ENCODE assay signal across 10 mouse cellular contexts in genomic region chr12:79055276-79055675, GRCm38 (mm10). TPM values are rescaled to one million over a fixed set of nuclear protein-coding genes. Genes with fewer than 3 reads are reported as not detected.
DNase-seq lines count a peak whose midpoint lies in the region; ATAC-seq lines count a peak whose summit lies in the region.
"Had no signal": no experiment of that assay in that cellular context is flagged by ENCODE, and none has a peak within 500 bp of the region (broad histone marks: within the 10 kb centered on the region; RNA-seq: fewer than 3 reads in every experiment).

No protein-coding gene starts in this region.

- no peak overlapping the region for H3K9ac ChIP-seq in intestine, embryonic 15.5 days
- no peak overlapping the region for H3K9ac ChIP-seq in forebrain, embryonic 13.5 days
- H3K9ac ChIP-seq: neural tube, embryonic 12.5 days had no signal

- peak; percentile 80 for ATAC-seq in intestine, embryonic 15.5 days
- no peak for ATAC-seq in forebrain, embryonic 13.5 days

- peaks cover 25% of the 10 kb centered on the region for H3K36me3 ChIP-seq in intestine, embryonic 15.5 days
- peaks cover 34% of the 10 kb centered on the region for H3K36me3 ChIP-seq in forebrain, embryonic 13.5 days (ENCODE audit: poor library complexity, severe bottlenecking)

- H3K27me3 ChIP-seq in intestine, embryonic 15.5 days (replicated peaks) = no peaks in the 10 kb centered on the region
- H3K27me3 ChIP-seq in forebrain, embryonic 13.5 days = no peaks in the 10 kb centered on the region
- H3K27me3 ChIP-seq: neural tube, embryonic 12.5 days had no signal

- H3K27ac ChIP-seq in intestine, embryonic 15.5 days = no peak overlapping the region
- no peak overlapping the region for H3K27ac ChIP-seq in forebrain, embryonic 13.5 days
- H3K27ac ChIP-seq: macrophage; neural tube, embryonic 12.5 days had no signal

- no peak overlapping the region for H3K4me2 ChIP-seq in intestine, embryonic 15.5 days (replicated peaks)
- no peak overlapping the region for H3K4me2 ChIP-seq in forebrain, embryonic 13.5 days
- H3K4me2 ChIP-seq: neural tube, embryonic 12.5 days had no signal

- no peaks in the 10 kb centered on the region for H3K9me3 ChIP-seq in intestine, embryonic 15.5 days
- H3K9me3 ChIP-seq in forebrain, embryonic 13.5 days (replicated peaks) = no peaks in the 10 kb centered on the region
- H3K9me3 ChIP-seq: neural tube, embryonic 12.5 days had no signal

- no peak overlapping the region for H3K4me3 ChIP-seq in intestine, embryonic 15.5 days (replicated peaks)
- no peak overlapping the region for H3K4me3 ChIP-seq in forebrain, embryonic 13.5 days
- H3K4me3 ChIP-seq: neural tube, embryonic 12.5 days had no signal

- peak; percentile 26 for DNase-seq in right cerebral cortex, adult 18-20 months
- DNase-seq in right cerebral cortex, postnatal 10 days (ENCODE audit: low spot score in 2 of 2) = no peak
- DNase-seq in heart, adult 11 months = peak; percentile 98
- peak; percentile 53 for DNase-seq in thymus, postnatal 4 days
- DNase-seq in left cerebral cortex, postnatal 14 days (ENCODE audit: low spot score in 2 of 2) = no peak
- DNase-seq in frontal cortex, postnatal 25 days (ENCODE audit: low spot score in 2 of 2) = no peak

- WGBS in intestine, embryonic 15.5 days = 74% methylated on average over 7 of the region's 7 CpGs
- WGBS in forebrain, embryonic 13.5 days = 94% methylated on average over 7 of the region's 7 CpGs

- intact Hi-C loops in left cerebral cortex, postnatal 14 days (cut with DNase I) = no loop called here

- no peaks in the 10 kb centered on the region for H3K4me1 ChIP-seq in intestine, embryonic 15.5 days (replicated peaks)
- H3K4me1 ChIP-seq in forebrain, embryonic 13.5 days = no peaks in the 10 kb centered on the region
- H3K4me1 ChIP-seq: neural tube, embryonic 12.5 days had no signal

RNA-seq across cellular contexts. Expression of gene Plekhh1, which starts 26.3 kb away (rescaled TPM):
- 6.8 and 7.3 TPM in 2 replicates for polyA plus RNA-seq in intestine, embryonic 15.5 days (2015; fragmentation: Nextera tagmentation; extraction: Ambion mirVana)
- polyA plus RNA-seq in forebrain, embryonic 13.5 days (2015; fragmentation: Nextera tagmentation; extraction: Ambion mirVana) = 2.8 and 3.0 TPM in 2 replicates
- 1 to 10 TPM; 4.7 to 7.0 TPM for total RNA-seq in left cerebral cortex, postnatal 14 days (2021)

RNA-seq across cellular contexts. Expression of gene Pigh, which starts 34.2 kb away (rescaled TPM):
- 25.4 and 26.0 TPM in 2 replicates for polyA plus RNA-seq in intestine, embryonic 15.5 days (2015; fragmentation: Nextera tagmentation; extraction: Ambion mirVana)
- 24.3 and 27.2 TPM in 2 replicates for polyA plus RNA-seq in forebrain, embryonic 13.5 days (2015; fragmentation: Nextera tagmentation; extraction: Ambion mirVana)
- 1 to 10 TPM; 8.8 to 9.5 TPM for total RNA-seq in left cerebral cortex, postnatal 14 days (2021)

RNA-seq across cellular contexts. Expression of gene Tmem229b, which starts 47.8 kb away (rescaled TPM):
- 5.0 and 5.2 TPM in 2 replicates for polyA plus RNA-seq in intestine, embryonic 15.5 days (2015; fragmentation: Nextera tagmentation; extraction: Ambion mirVana)
- polyA plus RNA-seq in forebrain, embryonic 13.5 days (2015; fragmentation: Nextera tagmentation; extraction: Ambion mirVana) = 25.3 and 29.1 TPM in 2 replicates
- total RNA-seq in left cerebral cortex, postnatal 14 days (2021) = 10 to 100 TPM; 79.2 to 82.3 TPM

Comparison
In these comparisons a context has a peak if more than half of its experiments do, and no peak if none do; other contexts are left out.
1. DNase-seq: peak in right cerebral cortex, adult 18-20 months (single experiment), heart, adult 11 months (single experiment) and thymus, postnatal 4 days (single experiment); none in right cerebral cortex, postnatal 10 days (0 of 2), left cerebral cortex, postnatal 14 days (0 of 2) and frontal cortex, postnatal 25 days (0 of 2).